Mouse (Mus musculus): ENCODE results near the gene Cks2.
"Not testable (repeated sequence)": the region's sequence is repeated elsewhere in the genome, so short reads cannot be mapped to it uniquely, and the experiment has no call there.

Cks2 gene

GRCm38 (mm10) chr13:51635384-51635783 lies 9.6 kb upstream of the Cks2 start:
- in situ Hi-C loops (cut with MboI, MseI), result loop anchor here (10.0 kb wide), 3 partner anchors 221 to 1759 kb away; no protein-coding TSS in a partner anchor

DNA sequence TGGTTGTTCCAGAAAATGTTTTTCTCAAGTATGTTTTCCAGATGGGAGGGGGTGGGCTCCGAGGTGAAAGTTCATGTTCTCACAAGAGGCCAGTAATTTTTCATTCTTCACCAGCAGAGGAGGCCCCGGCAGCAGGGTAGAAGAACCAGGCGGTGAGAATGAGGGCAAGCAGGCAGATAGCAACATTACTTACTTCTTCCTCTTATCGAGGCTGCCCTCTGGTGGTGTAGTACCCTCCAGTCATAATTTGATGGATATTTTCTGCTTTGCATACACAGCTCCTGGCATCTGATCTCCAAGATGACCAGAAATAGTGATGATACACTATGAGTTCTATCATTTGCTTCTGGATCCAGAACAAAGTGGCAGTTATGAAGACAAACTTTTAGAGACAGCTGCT lies 6.1 kb upstream of the Cks2 start:
- in situ Hi-C loops (cut with MboI, MseI), result loop anchor here (10.0 kb wide), 3 partner anchors 224 to 1756 kb away; no protein-coding TSS in a partner anchor

DNA sequence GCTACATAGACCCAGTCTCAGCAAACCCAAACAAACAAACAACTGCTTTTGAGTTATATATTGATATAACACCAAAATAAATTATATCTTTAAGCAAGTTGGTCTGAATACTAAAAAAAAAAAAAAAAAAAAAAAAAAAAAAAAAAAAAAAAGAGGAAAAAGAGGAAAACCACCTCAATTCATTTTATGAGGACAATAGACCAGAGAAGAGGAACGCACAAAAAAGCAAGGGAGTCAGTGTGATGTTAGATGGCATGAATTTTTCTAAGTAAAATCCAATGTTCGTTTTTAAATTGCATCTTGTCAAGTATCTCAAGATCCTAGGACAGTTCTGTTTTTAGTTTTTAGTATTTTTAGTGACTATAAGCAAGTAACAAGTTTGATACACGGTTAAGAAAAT lies 3.6 kb upstream of the Cks2 start:
- in situ Hi-C loops (cut with MboI, MseI), result loop anchor here in 1 of 2 experiments (10.0 kb wide), 1 partner anchor 1227 kb away; the partner anchor contains the start of gene Fbxw17

DNA sequence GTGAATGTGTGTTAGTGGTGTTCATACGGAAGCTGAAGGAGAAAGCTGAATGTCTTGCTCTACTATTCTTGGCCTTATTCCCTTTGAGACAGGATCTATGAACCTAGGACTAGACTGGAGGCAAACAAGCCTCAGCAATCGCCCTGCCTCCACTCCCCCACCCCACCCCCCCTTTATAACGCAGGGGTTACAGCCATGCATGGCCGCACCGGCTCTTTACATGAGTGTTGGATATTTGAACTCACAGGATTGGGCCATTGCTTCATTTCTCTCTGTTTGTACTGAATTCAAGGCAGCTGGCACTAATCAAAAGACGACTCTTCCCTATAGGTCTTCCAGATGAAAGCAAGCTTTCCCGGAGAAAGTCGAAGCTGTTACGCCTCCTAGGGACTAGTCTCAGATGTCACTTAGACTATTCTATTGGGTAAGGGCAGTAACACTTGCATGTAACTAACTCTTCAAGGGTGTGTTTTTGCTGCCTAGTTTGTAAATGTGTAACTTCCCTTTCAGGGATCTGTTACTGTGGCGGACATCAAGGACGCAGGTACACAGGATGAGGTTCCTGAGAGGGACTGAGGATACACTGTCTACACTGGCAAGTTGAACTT lies 2.8 kb upstream of the Cks2 start:
- in situ Hi-C loops (cut with MboI, MseI), result loop anchor here in 1 of 2 experiments (10.0 kb wide), 1 partner anchor 1227 kb away; the partner anchor contains the start of gene Fbxw17

DNA sequence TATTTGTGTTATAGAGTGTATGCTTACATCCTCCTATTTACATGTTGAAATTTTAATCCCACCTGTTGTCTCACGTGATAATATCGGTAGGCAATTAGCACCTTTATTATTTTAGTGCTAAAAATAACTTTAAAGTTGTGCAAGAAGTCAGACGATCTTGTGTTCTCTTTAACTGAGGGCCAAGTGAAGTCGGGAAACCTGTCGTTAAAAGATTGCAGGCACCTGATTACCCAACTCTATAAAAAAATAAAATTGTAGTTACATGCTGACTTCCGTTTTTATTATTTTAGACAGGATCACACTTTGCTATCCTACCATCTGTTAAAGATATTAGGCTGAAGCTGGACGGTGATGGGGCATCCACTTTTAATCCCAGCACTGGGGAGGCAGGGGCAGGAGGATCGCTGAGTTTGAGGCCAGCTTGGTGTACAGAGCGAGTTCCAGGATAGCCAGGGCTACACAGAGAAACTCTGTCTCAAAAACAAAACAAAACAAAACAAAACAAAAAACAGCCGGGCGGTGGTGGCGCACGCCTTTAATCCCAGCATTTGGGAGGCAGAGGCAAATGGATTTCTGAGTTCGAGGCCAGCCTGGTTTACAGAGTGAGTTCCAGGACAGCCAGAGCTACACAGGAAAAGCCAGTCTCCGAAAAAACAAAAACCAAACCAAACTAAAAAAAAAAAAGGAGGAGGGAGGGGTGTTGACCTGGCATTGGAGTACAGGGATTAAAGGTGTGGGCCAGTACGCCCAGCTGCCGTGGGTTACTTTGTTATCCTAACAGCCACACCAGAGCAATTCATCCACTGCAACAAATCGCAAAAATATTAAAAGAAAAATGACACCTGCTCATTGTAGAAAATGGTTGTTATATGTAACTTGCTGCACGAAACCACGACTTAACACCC lies 856 bp upstream of the Cks2 start:
- in situ Hi-C loops (cut with MboI, MseI), result loop anchor here in 1 of 2 experiments (10.0 kb wide), 1 partner anchor 1229 kb away; the partner anchor contains the start of gene Fbxw17

GRCm38 (mm10) chr13:51645872-51646271 lies 840 bp downstream of the Cks2 start:
- in situ Hi-C loops (cut with MboI, MseI), result loop anchor here in 1 of 2 experiments (10.0 kb wide), 1 partner anchor 1231 kb away; the partner anchor contains the start of gene Fbxw17

DNA sequence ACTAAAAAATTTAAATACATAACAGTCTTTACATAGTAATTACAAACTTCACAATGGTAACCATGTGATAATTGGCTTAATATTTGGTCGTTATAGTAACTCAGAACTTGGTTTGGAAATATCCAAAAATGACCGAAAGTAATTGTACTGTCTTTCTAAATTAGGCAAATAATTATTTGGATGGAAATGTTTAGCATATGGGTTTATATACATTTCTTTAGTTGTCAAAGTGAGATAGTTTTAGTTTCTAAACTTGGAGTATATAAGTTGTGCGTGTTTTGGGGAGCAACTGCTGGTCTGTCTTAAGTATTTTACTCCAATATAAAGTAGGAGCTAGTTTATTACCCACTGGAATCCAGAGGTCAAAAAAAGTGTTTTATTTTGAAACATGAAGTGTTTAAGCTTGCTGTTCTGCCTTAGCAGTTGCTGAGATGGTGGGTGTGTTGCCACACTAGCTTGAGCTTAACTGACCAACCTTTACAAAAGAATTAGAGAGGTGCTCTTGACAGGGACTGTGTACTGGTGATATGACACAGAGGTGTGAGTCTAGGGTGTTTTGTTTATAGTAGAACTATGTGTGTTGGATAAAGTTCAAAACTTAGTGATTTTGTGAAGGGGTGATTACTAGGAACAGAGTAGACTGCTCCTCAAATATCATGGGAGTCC lies 1.5 kb downstream of the Cks2 start:
- in situ Hi-C loops (cut with MboI, MseI), result loop anchor here in 1 of 2 experiments (10.0 kb wide), 1 partner anchor 1232 kb away; the partner anchor contains the start of gene Fbxw17

DNA sequence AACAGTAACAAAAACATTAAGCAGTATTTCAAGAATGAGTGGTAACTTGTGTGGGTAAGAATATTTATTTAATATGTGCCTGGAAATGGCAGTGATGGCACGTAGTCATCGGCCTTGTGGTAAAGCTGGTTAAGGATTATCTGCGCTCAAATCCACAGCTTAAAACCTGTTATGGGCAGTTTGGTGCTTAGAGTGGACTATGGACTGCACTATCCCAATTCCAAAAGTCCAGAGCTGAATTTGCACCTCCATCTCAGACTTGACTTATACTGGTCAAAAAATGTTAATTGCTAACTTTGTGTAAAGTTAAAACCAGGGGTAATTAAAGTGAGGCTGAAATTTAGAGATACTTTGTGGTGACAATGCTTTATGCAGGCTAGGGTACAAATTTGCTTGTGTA lies 2.7 kb downstream of the Cks2 start:
- in situ Hi-C loops (cut with MboI, MseI), result loop anchor here in 1 of 2 experiments (10.0 kb wide), 1 partner anchor 1233 kb away; the partner anchor contains the start of gene Fbxw17

DNA sequence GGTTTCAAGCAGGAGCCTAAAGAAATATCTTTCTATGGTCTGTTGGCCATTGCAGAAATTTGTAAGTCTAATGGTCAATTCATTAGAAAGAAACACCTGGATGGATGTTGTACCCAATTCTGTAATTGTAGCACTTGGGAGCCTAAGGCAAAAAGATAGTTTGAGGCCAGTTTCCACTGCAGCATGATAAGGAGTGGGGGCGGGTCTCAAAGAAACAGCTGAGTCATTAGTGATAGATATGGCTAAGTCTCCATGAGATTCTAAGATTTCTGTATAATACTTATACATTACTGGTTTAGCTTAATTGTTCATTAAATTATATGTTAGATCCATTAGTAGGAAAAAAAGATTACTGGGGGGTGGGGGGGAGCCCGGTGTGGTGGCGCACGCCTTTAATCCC lies 3.2 kb downstream of the Cks2 start:
- in situ Hi-C loops (cut with MboI, MseI), result loop anchor here in 1 of 2 experiments (10.0 kb wide), 1 partner anchor 1233 kb away; the partner anchor contains the start of gene Fbxw17

- in situ Hi-C loops (cut with MboI, MseI), result loop anchor here in 1 of 2 experiments (10.0 kb wide), 1 partner anchor 1235 kb away; the partner anchor contains the start of gene Fbxw17
Observed at GRCm38 (mm10) chr13:51649740-51650139, 4.7 kb downstream of the Cks2 start.

GRCm38 (mm10) chr13:51651408-51652064 lies 6.5 kb downstream of the Cks2 start, which contains the start of gene Secisbp2:
TSS of gene Secisbp2 (plus strand) at chr13:51651697.
- in situ Hi-C loops (cut with MboI, MseI), result no loop called here

- in situ Hi-C loops (cut with MboI, MseI), result no loop called here
Observed at GRCm38 (mm10) chr13:51653159-51653558, 8.1 kb downstream of the Cks2 start.

DNA sequence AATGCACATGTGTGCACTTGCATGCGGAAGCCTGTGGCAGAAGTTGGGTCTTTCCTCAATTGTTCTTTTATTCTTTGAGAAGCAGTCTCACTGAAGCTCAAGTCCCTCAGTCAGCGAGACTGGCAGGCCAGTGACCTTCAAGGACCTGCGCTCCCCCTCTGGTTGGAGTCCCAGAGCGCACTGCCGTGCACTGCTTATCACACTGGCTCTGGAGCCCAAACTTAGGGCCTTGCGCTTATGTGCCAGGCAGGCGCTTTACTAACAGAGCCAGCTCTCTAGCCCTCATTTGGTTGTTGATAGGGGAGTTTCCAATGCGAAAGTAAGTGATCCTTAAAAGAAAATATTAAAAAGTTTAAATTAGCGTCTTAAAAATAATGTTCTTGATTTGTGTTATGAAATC lies 8.9 kb downstream of the Cks2 start:
- in situ Hi-C loops (cut with MboI, MseI), result no loop called here

GRCm38 (mm10) chr13:51656516-51657235 lies 11.6 kb downstream of the Cks2 start:
- in situ Hi-C loops (cut with MboI, MseI), result no loop called here

DNA sequence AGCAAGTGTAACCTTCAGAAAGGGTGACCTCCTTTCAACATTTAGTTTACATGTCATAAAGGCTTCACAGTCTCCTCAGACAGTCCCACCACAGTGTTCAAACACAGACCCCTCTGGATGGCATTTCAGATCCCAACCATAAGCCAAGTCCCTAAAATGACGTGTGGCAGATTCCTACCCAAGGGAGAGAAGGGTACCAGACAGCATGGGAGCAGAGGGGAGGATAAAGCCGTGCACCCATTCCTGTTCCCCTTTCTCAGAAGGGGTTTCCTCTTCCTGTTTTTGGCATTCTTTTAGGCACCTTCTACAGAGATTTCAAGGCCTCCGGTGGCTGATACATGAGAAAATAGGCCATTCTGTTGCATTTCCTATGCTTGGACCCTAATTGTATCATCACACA lies 13.1 kb downstream of the Cks2 start:
- in situ Hi-C loops (cut with MboI, MseI), result no loop called here

- in situ Hi-C loops (cut with MboI, MseI), result no loop called here
Observed at GRCm38 (mm10) chr13:51659573-51659972, 14.5 kb downstream of the Cks2 start.

- in situ Hi-C loops (cut with MboI, MseI), result no loop called here
Observed at GRCm38 (mm10) chr13:51663561-51663960, 18.5 kb downstream of the Cks2 start.

DNA sequence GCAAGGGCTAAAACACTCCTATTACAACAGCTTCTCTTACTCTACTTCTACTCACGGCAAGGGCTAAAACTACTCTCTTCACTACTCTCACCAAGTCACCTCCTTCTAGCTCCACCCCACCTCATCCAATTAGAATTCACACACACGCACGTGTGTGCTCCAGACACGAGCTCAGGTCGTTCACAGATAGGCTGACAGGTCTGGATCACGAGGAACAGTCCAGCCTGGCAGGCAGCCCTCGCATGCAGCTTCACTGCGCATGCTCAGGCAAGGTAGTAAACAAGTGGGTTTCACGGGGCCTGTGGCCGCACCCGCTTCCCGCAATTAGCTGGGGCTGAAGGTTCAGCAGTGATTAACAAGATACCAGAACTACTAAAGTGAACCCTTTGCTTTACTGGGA lies 23.2 kb downstream of the Cks2 start:
- in situ Hi-C loops (cut with MboI, MseI), result not testable (repeated sequence)

GRCm38 (mm10) chr13:51676641-51677040 lies 31.6 kb downstream of the Cks2 start:
- in situ Hi-C loops (cut with MboI, MseI), result no loop called here

GRCm38 (mm10) chr13:51677041-51677440 lies 32.0 kb downstream of the Cks2 start:
- in situ Hi-C loops (cut with MboI, MseI), result no loop called here

Data from T-helper 17 cell (primary cell).